Mouse (Mus musculus): ENCODE results near the gene Dgkg. TPM values are rescaled to one million over a fixed set of nuclear protein-coding genes. Genes with fewer than 3 reads are reported as not detected.

Gene Dgkg
- polyA plus RNA-seq, 1 experiment from 2014 or later: 2.1 TPM

DNA sequence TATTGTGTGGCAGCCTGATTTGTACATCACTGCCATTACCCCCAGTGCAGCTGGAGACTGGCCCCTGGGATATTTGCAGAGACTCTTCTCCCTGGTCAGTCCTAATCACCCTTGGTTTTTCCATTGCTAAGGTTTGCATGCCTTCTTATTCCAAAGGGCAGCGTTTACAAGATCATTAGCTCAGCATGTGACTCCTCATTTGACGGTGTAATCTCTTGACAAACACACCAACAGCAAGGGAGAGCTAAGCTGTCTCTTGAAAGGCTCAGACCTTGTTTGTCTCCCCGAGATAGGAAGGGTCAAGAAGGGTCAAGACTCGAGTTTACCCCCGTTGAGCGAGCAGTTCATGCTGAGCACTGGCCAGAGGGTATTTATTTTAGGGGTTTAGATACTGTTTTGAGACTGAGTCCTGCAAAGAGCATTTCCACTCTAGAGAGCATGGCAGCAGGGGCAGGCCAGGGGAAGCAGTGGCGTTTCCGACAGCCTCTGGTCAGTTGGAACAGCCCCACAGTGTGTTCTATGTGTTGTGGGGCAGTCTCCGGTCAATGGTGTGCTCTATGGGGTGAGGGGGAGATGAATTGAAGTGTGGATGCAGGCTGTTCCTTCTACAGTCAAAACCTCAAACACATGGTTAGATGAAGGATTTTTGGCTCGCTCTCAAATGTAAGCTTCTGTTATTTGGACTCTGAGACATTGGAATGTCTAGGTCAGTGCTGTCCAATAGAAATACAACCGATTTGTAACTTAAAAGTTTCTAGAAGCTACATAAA lies 105.6 kb downstream of the Dgkg start:
- H3K4me2 ChIP-seq (ENCODE audit: low read length): no peak overlapping the region
- ATAC-seq (no peak), DNase-seq (ENCODE audit: low spot score) (no peak)
- H3K36me3 ChIP-seq (ENCODE audit: control insufficient read depth, insufficient read depth, low read length): no peaks in the 10 kb centered on the region
- no peaks in the 10 kb centered on the region for H3K9me3 ChIP-seq (replicated peaks; ENCODE audit: control insufficient read depth, low read length)
- no peak overlapping the region for H3K4me3 ChIP-seq (ENCODE audit: low read depth, low read length)
- 23% methylated on average over 11 of the region's 11 CpGs for WGBS
- no peaks in the 10 kb centered on the region for H3K27me3 ChIP-seq (replicated peaks; ENCODE audit: control insufficient read depth, insufficient read depth, low read length)
- H3K27ac ChIP-seq (ENCODE audit: low read depth, low read length): no peak overlapping the region
- H3K4me1 ChIP-seq (ENCODE audit: control insufficient read depth, insufficient read depth, low read length): peaks cover 7% of the 10 kb centered on the region; the same call in 1 of the 2 replicates
- no peak overlapping the region for H3K9ac ChIP-seq (ENCODE audit: low read length)

GRCm38 (mm10) chr16:22549346-22549745 lies 107.7 kb downstream of the Dgkg start:
- no peak for DNase-seq (ENCODE audit: low spot score)
- Histone ChIP-seq H3K4me2 (ENCODE audit: low read length) (no peak overlapping the region), H3K36me3 (ENCODE audit: control insufficient read depth, insufficient read depth, low read length) (no peaks in the 10 kb centered on the region), H3K4me3 (ENCODE audit: low read depth, low read length) (no peak overlapping the region), H3K4me1 (ENCODE audit: control insufficient read depth, insufficient read depth, low read length) (peaks cover 16% of the 10 kb centered on the region; the same call in 1 of the 2 replicates), H3K27me3 (replicated peaks; ENCODE audit: control insufficient read depth, insufficient read depth, low read length) (no peaks in the 10 kb centered on the region), H3K9ac (ENCODE audit: low read length) (no peak overlapping the region), H3K9me3 (replicated peaks; ENCODE audit: control insufficient read depth, low read length) (no peaks in the 10 kb centered on the region), H3K27ac (ENCODE audit: low read depth, low read length) (no peak overlapping the region)
- ATAC-seq: no peak
- WGBS: 66% methylated on average over 5 of the region's 5 CpGs

GRCm38 (mm10) chr16:22548167-22549080 lies 108.6 kb downstream of the Dgkg start:
- Histone ChIP-seq H3K4me2 (ENCODE audit: low read length) (peak overlapping the region; percentile 65), H3K27me3 (replicated peaks; ENCODE audit: control insufficient read depth, insufficient read depth, low read length) (no peaks in the 10 kb centered on the region), H3K36me3 (ENCODE audit: control insufficient read depth, insufficient read depth, low read length) (no peaks in the 10 kb centered on the region), H3K9me3 (replicated peaks; ENCODE audit: control insufficient read depth, low read length) (no peaks in the 10 kb centered on the region), H3K9ac (ENCODE audit: low read length) (peak overlapping the region; percentile 49; the same call in 1 of the 2 replicates), H3K4me1 (ENCODE audit: control insufficient read depth, insufficient read depth, low read length) (peaks cover 16% of the 10 kb centered on the region; the same call in 1 of the 2 replicates), H3K27ac (ENCODE audit: low read depth, low read length) (no peak overlapping the region), H3K4me3 (ENCODE audit: low read depth, low read length) (peak overlapping the region; percentile 30)
- DNase-seq (ENCODE audit: low spot score): peak; percentile 94
- ATAC-seq: peak; percentile 91
- 6% methylated on average over 26 of the region's 26 CpGs for WGBS

GRCm38 (mm10) chr16:22547741-22548140 lies 109.3 kb downstream of the Dgkg start:
- Histone ChIP-seq H3K4me2 (ENCODE audit: low read length) (peak overlapping the region; percentile 65), H3K27ac (ENCODE audit: low read depth, low read length) (no peak overlapping the region), H3K4me3 (ENCODE audit: low read depth, low read length) (peak overlapping the region; percentile 30; the same call in 1 of the 2 replicates), H3K4me1 (ENCODE audit: control insufficient read depth, insufficient read depth, low read length) (peaks cover 16% of the 10 kb centered on the region; the same call in 1 of the 2 replicates), H3K27me3 (replicated peaks; ENCODE audit: control insufficient read depth, insufficient read depth, low read length) (no peaks in the 10 kb centered on the region), H3K9me3 (replicated peaks; ENCODE audit: control insufficient read depth, low read length) (no peaks in the 10 kb centered on the region), H3K36me3 (ENCODE audit: control insufficient read depth, insufficient read depth, low read length) (no peaks in the 10 kb centered on the region), H3K9ac (ENCODE audit: low read length) (no peak overlapping the region)
- no peak for DNase-seq (ENCODE audit: low spot score)
- ATAC-seq: peak; percentile 4; the same call in 1 of the 2 replicates
- WGBS: 63% methylated on average over 10 of the region's 10 CpGs

- Histone ChIP-seq H3K9me3 (replicated peaks; ENCODE audit: control insufficient read depth, low read length) (no peaks in the 10 kb centered on the region), H3K4me3 (ENCODE audit: low read depth, low read length) (no peak overlapping the region), H3K36me3 (ENCODE audit: control insufficient read depth, insufficient read depth, low read length) (no peaks in the 10 kb centered on the region), H3K4me2 (ENCODE audit: low read length) (no peak overlapping the region), H3K27ac (ENCODE audit: low read depth, low read length) (no peak overlapping the region), H3K9ac (ENCODE audit: low read length) (no peak overlapping the region), H3K4me1 (ENCODE audit: control insufficient read depth, insufficient read depth, low read length) (peaks cover 16% of the 10 kb centered on the region; the same call in 1 of the 2 replicates), H3K27me3 (replicated peaks; ENCODE audit: control insufficient read depth, insufficient read depth, low read length) (no peaks in the 10 kb centered on the region)
- DNase-seq (ENCODE audit: low spot score) (no peak), ATAC-seq (no peak)
- WGBS: 84% methylated on average over 8 of the region's 8 CpGs
These were observed 111.2 kb downstream of the Dgkg start for GRCm38 (mm10) chr16:22545799-22546198.

GRCm38 (mm10) chr16:22545016-22545561 lies 111.9 kb downstream of the Dgkg start:
- Histone ChIP-seq H3K4me1 (ENCODE audit: control insufficient read depth, insufficient read depth, low read length) (peaks cover 16% of the 10 kb centered on the region; the same call in 1 of the 2 replicates), H3K9me3 (replicated peaks; ENCODE audit: control insufficient read depth, low read length) (no peaks in the 10 kb centered on the region), H3K27me3 (replicated peaks; ENCODE audit: control insufficient read depth, insufficient read depth, low read length) (no peaks in the 10 kb centered on the region), H3K4me3 (ENCODE audit: low read depth, low read length) (no peak overlapping the region), H3K4me2 (ENCODE audit: low read length) (no peak overlapping the region), H3K9ac (ENCODE audit: low read length) (no peak overlapping the region), H3K27ac (ENCODE audit: low read depth, low read length) (peak overlapping the region; percentile 41; the same call in 1 of the 2 replicates), H3K36me3 (ENCODE audit: control insufficient read depth, insufficient read depth, low read length) (no peaks in the 10 kb centered on the region)
- DNase-seq (ENCODE audit: low spot score) (peak; percentile 81), ATAC-seq (peak; percentile 53; the same call in 1 of the 2 replicates)
- 15% methylated on average over 3 of the region's 3 CpGs for WGBS

- Histone ChIP-seq H3K27me3 (replicated peaks; ENCODE audit: control insufficient read depth, insufficient read depth, low read length) (no peaks in the 10 kb centered on the region), H3K27ac (ENCODE audit: low read depth, low read length) (no peak overlapping the region), H3K9ac (ENCODE audit: low read length) (no peak overlapping the region), H3K4me2 (ENCODE audit: low read length) (no peak overlapping the region), H3K4me1 (ENCODE audit: control insufficient read depth, insufficient read depth, low read length) (peaks cover 9% of the 10 kb centered on the region; the same call in 1 of the 2 replicates), H3K9me3 (replicated peaks; ENCODE audit: control insufficient read depth, low read length) (no peaks in the 10 kb centered on the region), H3K36me3 (ENCODE audit: control insufficient read depth, insufficient read depth, low read length) (no peaks in the 10 kb centered on the region), H3K4me3 (ENCODE audit: low read depth, low read length) (no peak overlapping the region)
- ATAC-seq: no peak
- DNase-seq (ENCODE audit: low spot score): no peak
- WGBS: 91% methylated on average over 6 of the region's 6 CpGs
These were observed 114.3 kb downstream of the Dgkg start for GRCm38 (mm10) chr16:22542691-22543141.

DNA sequence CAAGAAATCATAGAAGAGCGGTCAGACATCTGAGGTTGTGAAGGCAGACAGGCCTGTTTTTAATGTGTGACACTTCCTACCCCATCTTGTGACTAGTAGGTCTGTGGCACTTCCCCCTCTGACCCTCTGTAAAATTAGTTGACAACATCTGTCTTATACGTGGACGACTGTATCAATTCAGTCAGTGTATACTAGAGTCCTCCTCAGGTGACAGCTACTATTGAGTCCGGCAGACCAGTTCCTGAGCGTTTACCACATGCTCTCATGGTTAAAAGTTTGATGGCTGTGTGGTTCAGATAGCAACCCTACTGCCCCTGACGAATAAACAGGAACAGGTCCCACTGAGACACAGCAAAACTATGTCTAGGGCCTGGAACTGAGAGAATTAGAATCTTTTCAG lies 117.7 kb downstream of the Dgkg start:
- H3K36me3 ChIP-seq (ENCODE audit: control insufficient read depth, insufficient read depth, low read length): no peaks in the 10 kb centered on the region
- no peaks in the 10 kb centered on the region for H3K9me3 ChIP-seq (replicated peaks; ENCODE audit: control insufficient read depth, low read length)
- no peak overlapping the region for H3K4me3 ChIP-seq (ENCODE audit: low read depth, low read length)
- H3K9ac ChIP-seq (ENCODE audit: low read length): no peak overlapping the region
- no peak overlapping the region for H3K27ac ChIP-seq (ENCODE audit: low read depth, low read length)
- 70% methylated on average over 6 of the region's 6 CpGs for WGBS
- H3K4me1 ChIP-seq (ENCODE audit: control insufficient read depth, insufficient read depth, low read length): no peaks in the 10 kb centered on the region
- no peaks in the 10 kb centered on the region for H3K27me3 ChIP-seq (replicated peaks; ENCODE audit: control insufficient read depth, insufficient read depth, low read length)
- no peak for ATAC-seq
- H3K4me2 ChIP-seq (ENCODE audit: low read length): no peak overlapping the region
- DNase-seq (ENCODE audit: low spot score): no peak

Measured in forebrain, embryonic 14.5 days (tissue).